Mouse (Mus musculus): ENCODE measurements around the gene Vps4b. TPM values are rescaled to one million over a fixed set of nuclear protein-coding genes. Genes with fewer than 3 reads are reported as not detected.

Gene Vps4b
- 100 to 1,000 TPM; 104 to 117 TPM for total RNA-seq (2023)

DNA sequence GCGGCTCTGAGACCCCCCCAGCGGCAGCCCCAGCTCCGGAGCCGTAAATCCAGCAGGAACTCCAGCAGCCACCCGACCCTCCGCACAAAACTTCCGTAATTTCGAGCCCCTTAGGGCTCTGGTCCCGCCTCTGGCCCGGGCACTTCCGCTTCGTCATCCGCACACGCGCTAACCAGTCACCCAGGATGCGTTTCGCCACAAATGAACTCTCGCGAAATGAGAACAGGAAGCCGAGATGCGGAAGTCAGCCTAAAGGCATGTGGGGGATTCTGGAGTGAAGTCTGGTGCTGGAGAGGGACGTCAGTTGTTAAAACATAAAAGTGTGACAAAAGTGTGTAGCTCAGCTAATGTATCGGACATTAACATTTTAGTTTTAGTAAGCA, at the start of gene Vps4b:
Gene Vps4b, minus strand, starts transcription at position 187 of the 383 bp plus-strand sequence.

DNA sequence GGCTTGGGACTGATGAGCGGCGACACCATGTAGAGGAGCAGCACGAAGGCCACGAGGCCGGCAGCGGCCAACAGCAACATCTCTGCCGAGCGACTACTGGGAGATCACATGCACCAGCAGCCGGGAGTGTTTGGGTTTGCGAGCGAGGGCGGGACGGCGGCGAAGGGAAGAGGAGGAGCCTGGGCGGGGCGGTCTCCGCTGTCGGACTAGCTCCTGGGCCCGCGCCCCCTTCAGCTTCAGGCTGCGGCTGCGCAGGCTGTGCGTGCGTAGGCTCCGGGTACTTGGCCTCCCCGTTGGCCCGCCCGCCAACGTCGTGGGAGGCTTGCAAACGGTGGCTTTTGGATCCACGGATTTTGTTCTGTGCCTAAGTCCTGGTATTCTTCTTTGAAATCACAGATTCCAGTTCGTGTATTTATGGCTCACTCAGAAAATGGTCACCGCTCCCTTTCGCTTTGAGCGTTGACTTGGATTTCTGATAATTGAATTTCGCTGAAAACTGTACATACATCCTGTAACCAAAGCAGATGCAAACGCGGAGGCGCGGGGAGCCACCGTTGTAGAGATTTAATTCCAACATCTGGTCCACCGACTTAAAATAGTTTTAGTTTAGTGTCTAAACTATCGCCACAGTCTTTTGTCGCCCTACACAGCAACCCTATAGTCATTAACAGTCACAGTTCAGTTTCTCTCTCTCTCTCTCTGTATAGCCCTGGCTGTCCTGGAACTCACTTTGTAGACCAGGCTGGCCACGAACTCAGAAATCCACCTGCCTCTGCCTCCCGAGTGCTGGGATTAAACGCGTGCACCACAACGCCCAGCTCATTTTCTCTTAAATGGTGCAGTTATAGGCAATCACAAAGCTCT, 36.7 kb downstream of the Vps4b start, which contains the start of gene Kdsr:
Gene Kdsr, minus strand, starts transcription at position 156 of the 864 bp plus-strand sequence.

Other genes starting within 250 kb of the Vps4b start
- 1 to 10 TPM; 4.9 to 5.5 TPM for gene Bcl2, start 82.5 kb downstream of the Vps4b start, total RNA-seq (2023)
- gene Kdsr, start 37.0 kb downstream of the Vps4b start, total RNA-seq (2023): 1 to 10 TPM; 8.3 to 9.8 TPM
- gene Serpinb5, start 64.4 kb upstream of the Vps4b start, total RNA-seq (2023): not detected
- gene Serpinb12, start 137.7 kb upstream of the Vps4b start, total RNA-seq (2023): not detected
- not detected for gene Serpinb13, start 184.3 kb upstream of the Vps4b start, total RNA-seq (2023)

Measured in neutrophil, adult 83 days (primary cell).